Mouse (Mus musculus) cerebellum, postnatal 36 days (tissue): ENCODE results near the gene Hkdc1.
"Not testable (repeated sequence)": the region's sequence is repeated elsewhere in the genome, so short reads cannot be mapped to it uniquely, and the experiment has no call there.

Experiments used
- DNase-seq, 2 experiments: peaks; one replicate each; pipeline ENCODE4 v3.0.0; 2021 to 2022; ENCODE audit warnings: mixed read lengths in 2 of 2

The Hkdc1 gene

DNA sequence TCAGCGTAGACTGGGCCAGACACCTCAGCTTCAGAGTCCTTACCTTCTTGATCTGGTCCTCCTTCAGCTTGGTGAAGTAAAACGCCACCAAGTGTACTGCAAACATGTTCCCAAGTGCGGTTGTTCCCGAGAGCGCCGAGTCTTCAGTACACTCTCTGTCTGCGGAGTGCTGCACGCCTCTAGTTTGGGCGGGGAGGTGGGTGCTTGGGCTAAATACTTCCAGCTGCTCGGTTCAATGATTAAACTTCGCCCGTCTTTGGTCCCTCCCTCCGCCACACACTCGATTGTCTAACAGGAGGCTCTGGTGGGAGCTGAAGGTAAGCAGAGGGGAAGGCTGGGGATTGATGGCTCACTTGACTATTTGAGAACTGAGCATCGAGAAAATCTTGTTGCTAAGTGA lies at the start of gene Hkdc1:
Hkdc1 (minus strand) TSS at position 237 of the 400 bp plus-strand sequence.
- DNase-seq = no peak

DNA sequence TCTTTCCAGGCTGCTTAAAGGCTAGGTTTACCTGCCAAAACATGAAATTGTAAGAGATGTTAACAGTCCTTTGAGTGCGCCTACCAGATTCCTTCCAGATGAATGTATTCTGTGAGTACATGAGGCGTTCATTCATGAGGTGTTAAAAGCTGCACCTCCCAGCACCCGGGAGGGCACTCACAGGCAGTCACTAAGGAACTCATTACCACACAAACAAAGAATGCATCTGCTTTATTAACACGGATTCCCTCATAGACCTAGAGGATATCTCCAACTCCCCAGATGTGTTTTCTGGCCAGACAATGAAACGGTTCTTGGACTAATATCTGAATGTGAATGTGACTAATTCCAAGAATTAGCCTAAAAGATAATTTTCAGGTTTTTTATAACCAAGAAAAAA lies 48.8 kb upstream of the Hkdc1 start:
- DNase-seq = no peak

DNA sequence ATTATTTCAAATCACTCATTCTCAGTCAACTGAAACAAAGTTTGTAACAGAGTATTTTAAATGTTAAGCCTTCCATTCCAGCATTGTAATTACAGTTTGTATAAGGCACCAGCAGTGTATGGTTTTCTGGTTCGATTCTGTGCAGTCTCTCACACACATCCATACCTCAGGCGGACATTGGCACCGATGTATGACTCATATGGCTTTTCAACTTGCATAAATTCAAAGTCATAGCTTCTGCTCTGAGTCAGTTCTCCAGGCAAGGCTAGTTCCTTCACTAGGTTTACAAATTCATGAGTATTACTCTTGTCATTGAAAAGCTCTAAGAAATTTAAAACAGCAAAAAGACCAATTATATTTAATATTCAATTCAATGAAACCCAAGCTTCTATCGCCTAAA lies 47.4 kb upstream of the Hkdc1 start:
- DNase-seq = no peak

DNA sequence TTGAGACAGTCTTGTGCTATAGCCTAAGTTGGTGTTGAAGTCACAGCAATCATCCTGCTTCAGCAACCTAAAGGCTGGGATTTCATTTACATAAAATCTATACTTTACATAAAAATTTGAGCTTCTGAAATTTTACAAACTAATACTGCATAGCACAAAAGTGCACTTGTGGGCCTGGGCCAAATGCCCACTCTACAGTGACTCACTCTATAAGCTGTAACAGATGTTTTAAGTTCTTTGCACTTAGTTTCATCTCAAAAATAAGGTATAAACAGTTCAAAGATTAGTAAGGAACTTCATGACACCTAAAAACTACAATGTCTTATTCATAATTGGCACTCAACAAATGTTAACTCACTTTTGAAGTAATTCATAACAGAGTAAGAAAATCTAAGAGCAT lies 39.0 kb upstream of the Hkdc1 start:
- DNase-seq = no peak

DNA sequence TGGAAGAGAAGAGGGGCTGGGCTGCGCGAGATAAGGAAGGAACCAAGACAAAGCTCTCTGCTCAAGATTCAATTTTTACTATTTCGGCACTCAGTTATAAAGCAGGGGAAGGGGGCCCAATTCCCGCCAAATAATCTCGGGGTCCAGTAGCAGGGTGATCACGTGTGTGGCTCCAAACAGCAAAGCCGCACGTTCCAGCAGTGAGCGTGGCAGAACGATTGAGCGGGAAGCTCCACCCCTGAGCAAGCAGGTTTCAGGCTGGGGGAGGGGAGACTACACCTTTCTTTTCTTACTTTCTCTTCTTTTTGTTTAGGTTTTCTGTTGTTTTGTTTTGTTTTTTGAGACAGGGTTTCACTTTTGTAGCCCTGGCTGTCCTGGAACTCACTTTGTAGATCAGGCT lies 29.7 kb upstream of the Hkdc1 start:
- not testable (repeated sequence) for DNase-seq

DNA sequence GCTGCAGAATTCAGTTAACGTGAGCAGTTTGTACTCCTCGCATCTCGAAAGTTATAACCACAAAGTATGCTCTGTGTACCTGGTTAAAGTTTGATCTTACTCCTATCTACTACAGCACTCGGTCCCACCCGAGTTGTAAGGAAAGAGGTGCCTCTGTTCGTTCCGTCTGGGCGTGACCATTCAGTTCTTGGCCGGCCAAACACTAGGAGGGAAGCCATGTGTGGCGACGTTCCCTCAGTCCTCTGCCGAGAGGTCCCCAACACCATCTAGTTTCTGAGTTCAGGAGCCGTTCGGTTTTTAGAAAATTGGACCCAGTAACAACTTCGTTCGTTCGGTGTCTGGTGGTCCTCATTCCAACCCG lies 28.0 kb upstream of the Hkdc1 start:
- DNase-seq = no peak

DNA sequence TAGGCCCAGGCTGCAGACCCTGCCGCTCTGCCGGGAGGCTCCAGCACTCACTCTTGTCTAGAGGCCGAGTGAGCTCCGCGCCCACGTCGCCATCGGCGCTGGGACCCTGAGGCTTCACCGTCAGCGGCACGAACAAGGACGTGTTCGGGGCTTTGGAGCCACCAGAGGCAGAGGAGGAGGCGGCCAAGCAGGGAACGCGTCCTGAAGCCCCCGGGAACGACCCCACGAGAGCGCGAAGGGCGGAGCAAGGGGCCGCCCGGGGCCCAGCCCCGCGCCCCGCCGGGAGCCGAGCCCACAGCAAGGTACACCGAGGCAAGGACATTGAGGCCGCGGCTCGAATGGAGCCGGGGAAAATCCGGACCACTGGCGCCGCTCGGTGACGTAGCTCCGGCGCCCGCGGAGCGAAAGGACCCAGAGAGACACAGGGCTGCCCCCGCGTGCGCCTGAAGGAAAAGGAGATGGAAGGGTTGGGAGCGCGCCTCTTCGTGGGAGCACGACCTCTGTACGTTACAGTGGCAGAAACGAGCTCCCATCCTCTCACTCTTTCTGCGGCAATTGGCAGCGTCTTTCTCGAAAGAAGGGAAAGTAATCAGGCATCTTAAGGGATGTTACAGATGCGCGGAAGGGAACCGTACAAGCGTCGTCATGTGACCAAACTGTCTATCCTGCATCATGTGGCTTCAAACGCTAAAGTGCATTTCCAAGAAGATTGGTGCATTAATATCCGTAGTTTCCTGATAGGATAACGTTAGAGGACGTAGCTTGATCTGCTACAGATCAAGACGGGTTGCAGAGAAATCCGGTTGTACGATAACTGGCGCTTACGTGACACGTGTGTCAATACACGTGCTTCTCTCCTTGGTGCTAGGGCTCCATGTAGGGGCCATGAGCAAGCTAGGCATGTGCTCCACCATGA lies 27.3 kb upstream of the Hkdc1 start, which contains the start of the genes 4930507D05Rik and Supv3l1:
4930507D05Rik (plus strand) TSS at position 126 of the 916 bp plus-strand sequence.
Supv3l1 (minus strand) TSS at position 375 of the 916 bp plus-strand sequence.
- peak; percentile 90 to 94 for DNase-seq

DNA sequence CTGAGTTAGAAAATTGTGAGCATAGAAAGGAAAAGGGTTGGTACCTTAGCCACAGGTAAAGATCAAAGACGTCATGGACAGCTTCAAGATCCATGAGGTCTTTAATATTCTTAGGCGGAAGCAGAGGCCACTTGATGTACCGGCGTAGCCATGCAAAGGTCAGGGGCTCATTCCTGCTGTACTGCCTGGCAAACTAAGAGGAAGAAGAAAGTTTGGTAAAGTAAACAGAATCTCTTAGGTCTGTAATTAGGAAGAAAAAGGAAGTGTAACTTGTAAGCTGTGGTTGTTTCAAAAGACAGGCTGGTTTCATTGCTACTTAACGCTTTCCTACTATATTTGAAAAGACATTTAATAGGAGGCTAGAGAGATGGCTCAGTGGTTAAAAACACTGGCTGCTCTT lies 8.1 kb upstream of the Hkdc1 start:
- no peak for DNase-seq

DNA sequence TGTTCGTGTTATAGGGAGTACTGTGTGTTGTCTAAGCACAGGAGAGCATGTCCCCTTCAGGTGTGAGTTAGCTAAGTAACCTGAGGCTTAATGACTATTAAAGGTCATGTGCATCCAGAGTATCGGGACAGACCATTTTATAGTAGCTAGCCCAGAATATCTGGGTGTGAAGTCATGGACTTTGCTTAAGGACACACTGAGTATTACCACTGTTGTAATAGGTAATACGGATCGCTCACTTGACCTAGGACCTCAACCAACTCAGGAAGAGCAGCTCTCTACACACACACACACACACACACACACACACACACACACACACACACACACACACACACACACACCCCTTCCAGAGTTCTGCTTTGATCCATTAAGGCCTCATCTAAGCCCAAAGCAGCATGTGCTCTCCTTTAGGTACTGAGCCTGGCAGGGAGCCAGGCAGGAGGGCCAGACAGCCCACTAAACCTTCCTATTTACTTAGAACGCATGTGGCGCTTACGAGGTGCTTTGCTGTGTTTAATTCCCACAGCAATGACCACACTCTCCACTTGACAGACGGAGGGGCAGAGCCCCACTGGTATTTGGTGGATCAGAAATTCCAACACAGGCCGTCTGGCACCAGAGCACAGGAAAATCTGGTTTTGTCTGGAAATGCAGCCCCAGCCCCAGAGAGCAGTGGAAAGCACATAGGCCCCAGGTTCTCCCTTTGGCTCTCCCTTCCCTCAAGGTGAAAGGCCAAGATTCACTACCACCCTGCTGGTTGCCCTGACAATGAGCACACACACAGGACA lies 3.0 kb upstream of the Hkdc1 start:
- DNase-seq = no peak

DNA sequence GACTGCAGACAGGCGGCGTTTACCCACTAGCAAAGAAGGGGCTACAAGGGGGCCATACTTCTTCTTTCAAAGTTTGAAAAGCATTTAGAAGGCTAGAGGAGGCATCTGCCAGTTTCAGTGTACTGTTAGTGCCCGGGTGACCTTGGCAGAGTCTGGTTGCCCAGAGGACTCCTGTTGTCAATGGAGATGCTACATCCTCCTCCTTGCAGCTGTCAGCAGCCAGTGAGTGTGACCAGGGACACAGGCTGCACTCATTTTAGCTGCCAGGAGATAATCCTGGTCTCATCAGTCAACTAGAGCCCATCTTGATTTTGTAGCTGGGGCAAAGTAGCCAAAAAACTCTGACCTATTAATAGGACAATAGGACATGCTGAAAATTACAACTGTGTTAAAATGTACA lies 1.2 kb downstream of the Hkdc1 start:
- DNase-seq = no peak

DNA sequence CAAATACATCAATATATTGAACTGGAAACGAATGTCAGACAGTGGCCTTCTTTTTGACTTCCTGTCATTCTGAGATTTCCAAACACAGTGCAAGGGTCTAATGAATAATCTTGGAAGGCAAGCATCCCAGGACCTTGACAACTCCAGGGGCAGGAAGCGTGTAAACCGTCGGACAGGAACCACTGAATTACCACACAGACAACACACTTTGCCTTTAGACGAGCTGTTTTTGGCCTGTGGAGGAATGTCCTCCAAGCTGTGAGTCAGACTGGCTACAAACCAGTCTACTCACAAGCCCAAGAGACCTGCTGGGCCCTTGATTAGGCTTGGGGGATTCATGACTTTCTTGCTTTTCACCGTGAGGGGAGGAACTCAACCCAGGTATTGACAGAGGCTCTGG lies 1.9 kb downstream of the Hkdc1 start:
- no peak for DNase-seq

DNA sequence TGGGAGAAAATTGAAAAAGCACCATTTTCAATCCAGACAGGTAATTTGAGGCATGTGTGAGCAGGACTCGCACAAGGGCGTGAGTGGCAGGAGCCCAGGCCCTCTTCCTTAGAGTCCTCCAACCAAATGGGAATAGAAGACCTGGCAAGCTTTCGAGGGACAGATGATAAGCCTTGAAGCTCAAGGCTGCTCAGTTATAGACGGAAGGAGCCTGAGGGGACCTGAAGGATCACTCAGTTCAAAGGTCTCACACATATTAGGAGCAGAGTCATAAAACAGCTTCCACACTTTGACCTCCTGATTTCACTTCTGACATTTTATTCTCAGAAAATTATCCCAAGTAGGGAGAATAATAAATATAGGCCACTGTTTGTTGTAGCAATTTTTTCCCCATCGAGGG lies 2.9 kb downstream of the Hkdc1 start:
- DNase-seq = no peak

DNA sequence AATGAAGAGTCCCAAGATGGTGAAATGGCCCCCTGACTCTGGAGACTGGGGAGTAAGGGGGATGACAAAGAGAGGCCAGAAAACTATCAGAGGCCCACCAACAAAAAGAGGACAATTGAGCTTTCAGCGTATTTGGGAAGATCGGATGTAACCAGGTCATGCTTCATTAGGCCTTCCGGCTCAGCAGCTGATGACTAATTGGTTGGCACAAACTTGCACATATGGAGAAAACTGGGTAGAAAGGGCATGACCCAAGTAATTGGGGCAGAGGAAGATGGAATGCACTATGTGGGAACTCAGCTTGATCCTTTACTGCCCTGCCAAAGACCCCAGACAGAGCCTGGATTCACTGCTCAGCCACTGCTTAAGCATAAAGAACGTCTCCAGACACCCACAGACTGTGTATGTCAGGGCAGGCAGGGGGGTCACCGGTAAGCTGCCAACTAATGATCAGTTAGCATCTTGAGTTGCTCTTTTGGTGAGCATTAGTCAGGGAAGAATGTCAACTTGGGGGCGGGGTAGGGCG lies 3.4 kb downstream of the Hkdc1 start:
- no peak for DNase-seq

DNA sequence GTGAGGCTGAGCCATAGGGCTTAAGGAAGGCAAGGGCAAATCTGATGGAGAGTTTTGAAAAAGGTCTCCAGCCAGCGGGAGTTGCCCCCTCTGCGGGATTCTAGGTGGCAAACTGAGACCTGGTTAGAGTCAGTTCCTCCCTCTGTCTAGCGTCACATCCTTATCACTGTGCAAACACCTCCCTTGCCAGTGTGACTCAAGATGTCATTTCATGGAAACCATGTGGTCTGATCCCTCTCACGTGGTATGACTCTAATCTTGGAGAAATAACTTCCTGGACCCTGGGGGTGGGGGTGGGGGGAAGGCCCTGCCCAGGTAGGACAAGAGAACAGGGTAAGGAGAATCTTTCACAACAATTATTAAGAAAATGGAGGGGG lies 8.7 kb downstream of the Hkdc1 start:
- no peak for DNase-seq

DNA sequence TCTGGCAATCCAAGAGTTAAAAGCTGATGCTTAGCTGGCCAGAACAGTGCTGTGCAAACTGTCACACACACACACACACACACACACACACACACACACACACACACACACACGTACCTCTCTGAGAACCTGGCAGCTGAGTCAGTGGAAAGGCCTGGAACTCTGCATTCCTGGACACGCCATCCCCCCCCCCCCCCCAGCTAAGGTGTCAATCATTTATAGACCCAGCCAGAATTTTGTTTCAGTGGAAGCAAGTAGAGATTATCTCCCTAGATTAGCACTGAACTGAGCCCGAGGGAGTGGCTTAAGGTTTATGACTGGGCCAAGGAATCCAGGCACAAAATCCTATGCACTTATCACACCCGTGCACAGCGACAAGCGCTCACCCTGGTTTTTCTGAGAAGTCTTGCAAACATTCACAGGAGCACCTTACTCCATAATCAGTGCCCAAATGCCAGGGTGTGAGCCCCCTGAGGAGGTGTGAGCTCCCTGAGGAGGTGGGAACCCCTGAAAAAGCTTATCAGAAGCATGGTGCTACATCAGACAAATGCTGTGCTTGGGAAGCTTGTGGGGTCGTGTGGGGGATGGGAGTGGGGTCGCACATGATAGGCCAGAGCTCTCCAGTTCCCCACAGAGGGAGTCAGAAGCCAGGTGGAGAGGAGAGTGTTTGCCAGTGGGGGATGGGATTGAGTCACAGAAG lies 9.2 kb downstream of the Hkdc1 start:
- DNase-seq = no peak

DNA sequence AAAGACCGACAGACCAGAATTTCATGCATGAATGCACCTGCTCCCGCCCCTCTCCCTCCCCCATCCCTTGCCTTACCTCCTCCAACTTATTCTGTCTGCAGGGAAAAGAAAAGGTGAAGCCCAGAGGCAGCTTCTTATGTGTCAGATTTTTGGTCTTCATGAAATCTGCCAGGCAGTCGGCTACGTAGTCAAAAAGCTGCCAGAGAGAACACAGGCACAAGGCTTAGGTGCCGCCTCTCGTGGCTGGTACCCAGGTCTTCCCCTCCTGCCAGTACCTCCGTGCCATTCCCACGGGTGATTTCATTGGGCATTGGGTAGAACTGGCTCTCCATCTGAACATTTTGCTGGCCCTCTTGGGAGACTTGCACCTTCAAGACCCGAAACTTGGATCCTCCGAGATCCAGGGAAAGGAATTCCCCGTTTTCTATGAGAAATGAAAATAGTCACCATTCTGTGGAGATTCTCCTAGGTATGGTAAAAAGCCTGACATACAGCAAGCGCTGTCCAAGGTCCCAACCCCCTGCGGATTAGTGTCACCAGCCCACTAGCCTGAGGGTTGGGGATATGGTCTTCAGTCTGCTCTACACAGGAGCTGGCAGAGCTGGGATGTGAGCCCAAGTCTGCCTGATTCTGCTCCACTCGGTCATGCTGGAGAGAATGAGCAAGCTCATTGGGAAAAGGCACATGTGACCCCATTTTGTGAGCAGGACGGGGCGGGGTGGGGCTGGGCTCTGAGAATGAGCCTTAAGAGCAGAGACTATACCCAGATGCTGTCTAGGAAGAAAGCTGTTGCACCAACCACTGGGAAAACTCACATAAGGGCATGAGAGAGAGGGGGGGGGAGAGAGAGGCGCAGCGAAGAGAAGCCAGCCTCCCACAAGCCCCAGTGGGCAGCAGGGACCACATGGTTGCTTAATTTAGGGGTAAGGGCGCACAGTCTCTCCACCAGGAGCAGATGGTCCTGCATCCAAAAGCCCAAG lies 10.6 kb downstream of the Hkdc1 start:
- peak in 1 of 2 experiments; percentile 27 for DNase-seq

DNA sequence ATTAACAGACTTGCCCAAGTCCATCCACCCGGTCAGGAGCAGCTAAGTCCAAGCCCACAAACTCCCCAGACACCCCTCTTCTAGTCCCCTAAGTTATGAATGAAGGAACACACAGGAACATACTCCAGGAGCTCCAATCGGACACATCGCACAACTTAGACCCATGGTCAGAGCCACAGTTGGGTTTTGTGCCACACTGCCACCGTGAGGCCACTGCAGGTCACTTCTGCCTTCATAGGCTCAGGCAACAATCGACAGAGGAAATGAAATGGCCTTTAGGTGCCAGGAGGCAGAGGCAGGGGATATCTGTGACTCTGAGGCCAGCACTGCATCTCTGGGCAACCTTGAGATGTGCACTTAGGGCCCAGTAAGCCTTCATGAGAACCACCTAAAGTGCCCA lies 11.3 kb downstream of the Hkdc1 start:
- DNase-seq = peak; percentile 82 to 83

DNA sequence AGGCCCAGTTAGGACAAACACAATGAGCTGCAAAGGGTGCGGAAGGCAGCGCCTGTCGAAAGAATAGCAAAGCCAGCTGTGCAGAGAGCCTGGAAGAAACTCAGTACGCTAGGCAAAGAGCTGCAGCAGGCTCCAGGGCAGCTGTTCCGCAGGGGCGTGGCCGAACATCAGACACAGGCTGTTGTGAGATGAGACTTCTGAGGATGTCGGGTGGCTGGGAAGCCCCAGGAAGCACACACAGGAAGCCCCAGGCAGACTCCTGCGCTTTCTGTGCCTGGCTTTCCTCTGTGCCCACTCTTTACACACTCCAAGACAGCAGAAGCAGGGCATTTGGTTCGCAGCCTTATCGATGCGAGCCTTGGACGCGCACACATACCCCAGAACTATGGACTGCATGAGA lies 17.4 kb downstream of the Hkdc1 start:
- no peak for DNase-seq

DNA sequence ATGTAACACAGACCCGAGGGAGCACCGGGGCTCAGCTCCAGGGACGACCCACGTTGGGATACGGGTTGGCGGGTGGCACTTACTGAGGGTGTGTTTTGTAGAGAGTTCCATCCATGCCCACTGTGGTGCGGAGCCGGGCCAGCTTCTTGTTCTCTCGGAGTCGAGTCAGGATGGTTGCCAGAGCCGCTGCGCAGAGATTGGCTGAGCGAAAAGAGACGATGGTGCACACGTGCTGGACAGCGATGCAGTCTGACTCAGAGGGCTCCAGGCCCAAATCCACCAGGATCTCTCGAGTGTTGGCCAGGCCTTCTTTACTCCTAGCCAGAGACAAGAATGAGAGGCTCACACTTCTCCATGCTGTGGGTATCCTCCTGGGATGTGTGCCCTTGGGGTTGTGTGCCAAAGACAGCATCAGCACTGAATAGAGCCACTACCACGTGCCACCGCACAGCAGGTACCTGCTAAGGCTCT lies 20.6 kb downstream of the Hkdc1 start:
- DNase-seq = peak; percentile 36 to 41

DNA sequence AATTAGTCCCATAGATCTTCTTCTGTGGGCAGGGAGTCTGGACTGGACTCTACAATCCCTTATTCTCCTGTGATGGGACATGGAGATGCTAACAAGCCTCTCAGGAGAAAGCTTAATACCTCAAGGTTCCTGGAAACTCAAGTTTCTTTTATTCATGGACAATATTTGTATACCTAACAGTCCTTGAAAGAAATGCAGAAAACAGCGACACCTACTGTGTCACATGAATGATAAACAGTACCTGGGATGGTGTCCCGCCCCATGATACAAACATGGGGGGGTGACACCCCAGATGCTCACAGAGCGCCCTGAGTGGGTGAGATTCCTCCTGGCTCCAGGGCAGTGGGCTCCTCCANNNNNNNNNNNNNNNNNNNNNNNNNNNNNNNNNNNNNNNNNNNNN lies 39.3 kb downstream of the Hkdc1 start:
- no peak for DNase-seq

DNA sequence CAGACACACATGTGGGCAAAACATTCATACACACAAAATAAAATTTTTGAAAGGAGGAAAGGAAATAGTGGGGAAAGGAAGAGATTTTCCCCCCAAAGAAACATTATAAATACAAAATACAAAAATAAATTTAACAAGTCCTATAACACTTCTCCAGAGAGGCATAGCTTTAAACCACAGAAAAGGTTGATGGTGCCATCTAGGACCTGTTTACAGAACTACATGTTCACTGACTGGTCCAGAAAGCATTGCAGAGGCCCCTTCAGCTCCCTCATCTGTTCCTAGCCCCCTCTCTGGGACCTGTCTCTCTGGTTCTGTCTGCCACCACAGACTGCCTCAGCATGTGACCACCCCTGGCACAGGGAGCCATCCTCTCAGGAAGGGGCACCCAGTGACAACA lies 41.4 kb downstream of the Hkdc1 start:
- DNase-seq = peak in 1 of 2 experiments; percentile 14

DNA sequence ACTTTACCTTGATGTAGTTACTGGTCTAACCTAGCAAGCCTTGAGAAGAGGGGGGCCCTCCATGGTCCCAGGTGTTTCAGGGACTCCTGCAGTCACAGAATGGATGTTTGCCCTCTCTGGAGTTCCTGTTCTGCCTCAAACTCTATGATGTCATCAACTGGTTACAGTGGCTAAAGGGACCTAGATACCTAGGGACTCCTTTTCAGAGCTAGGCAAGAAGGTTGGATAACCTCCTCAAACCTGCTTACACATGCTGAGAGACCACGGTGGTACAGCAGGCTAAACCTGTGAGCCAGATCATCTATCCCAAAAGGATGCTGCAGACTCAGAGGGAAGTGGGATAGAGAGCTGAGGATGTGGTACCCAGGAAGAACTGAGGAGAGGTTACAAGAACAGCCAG lies 42.5 kb downstream of the Hkdc1 start, which contains the start of gene Hk1:
Hk1 (minus strand) TSS at position 101 of the 400 bp plus-strand sequence.
- DNase-seq = no peak
